ENCODE assay signal across 16 mouse cellular contexts in the genomic region with DNA sequence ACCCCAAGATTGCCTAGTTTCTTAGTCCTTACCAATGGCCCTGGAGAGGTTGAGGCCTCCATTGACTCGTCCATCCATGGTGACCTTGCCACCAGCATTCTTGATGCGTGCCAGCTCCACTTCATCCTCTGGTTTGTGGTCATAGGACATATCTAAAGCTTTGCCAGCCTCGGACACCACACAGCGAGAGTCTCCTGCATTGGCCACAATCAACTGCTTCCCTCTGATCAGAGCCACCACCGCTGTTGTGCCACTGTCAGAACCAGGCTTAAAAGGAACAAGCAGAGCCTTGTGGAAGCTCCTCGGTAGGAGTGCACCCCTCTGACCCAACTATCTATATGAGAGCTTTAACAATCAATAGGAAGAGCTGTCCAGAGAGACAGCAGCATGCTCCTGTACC.
"Had no signal": no experiment of that assay in that cellular context is flagged by ENCODE, and none has a peak within 500 bp of the region (broad histone marks: within the 10 kb centered on the region; RNA-seq: fewer than 3 reads in every experiment).

No protein-coding gene starts in this region.

- H3K27ac ChIP-seq: neural tube, embryonic 13.5 days; neural tube, embryonic 15.5 days; stomach, embryonic 15.5 days; stomach, postnatal 0 days had no signal

- DNase-seq: retina, postnatal 1 day; right cerebral cortex, adult 18-20 months; right cerebral cortex, postnatal 14 days; right cerebral cortex, postnatal 25 days; right cerebral cortex, postnatal 4 days; spleen, adult 18-20 months; thymus, adult 18-20 months; thymus, adult 2 months; thymus, postnatal 14 days; thymus, postnatal 25 days; thymus, postnatal 36 days; thymus, postnatal 4 days had no signal

- H3K4me2 ChIP-seq: neural tube, embryonic 13.5 days; neural tube, embryonic 15.5 days; stomach, embryonic 15.5 days had no signal

- H3K4me3 ChIP-seq: neural tube, embryonic 13.5 days; neural tube, embryonic 15.5 days; stomach, embryonic 15.5 days had no signal

- H3K27me3 ChIP-seq: neural tube, embryonic 13.5 days; neural tube, embryonic 15.5 days; stomach, embryonic 15.5 days had no signal

- H3K9ac ChIP-seq: neural tube, embryonic 13.5 days; neural tube, embryonic 15.5 days; stomach, embryonic 15.5 days had no signal

- H3K9me3 ChIP-seq: stomach, embryonic 15.5 days had no signal
